Mouse (Mus musculus): ENCODE data around the gene Ankrd13b. TPM values are rescaled to one million over a fixed set of nuclear protein-coding genes. Genes with fewer than 3 reads are reported as not detected.

Gene Ankrd13b
- total and polyA plus RNA-seq, 3 experiments, result 0.41 to 1.3 TPM; not detected in 1

DNA sequence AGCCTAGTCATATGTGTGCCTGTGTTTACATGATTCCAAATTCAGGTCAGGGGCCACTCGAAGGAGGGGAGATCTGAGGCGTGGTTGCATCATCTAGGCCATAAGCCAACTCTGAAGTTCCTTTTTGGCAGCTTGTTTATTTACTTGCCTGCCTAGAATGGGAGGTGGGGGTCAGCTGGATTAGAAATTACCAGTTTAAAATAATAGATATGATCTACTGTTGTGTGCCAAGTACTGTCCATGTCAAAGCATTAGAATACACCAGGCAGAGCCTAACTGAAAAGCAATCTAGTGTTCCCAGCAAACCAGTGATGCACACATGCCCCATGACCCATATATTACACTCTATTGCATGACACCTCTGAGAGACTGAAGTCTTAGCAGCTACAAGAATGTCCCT, 44.5 kb downstream of the Ankrd13b start:
- H3K9me3 ChIP-seq (replicated peaks), result no peaks in the 10 kb centered on the region
- TF ChIP-seq GATA1 (IDR thresholded peaks at IDR 0.05; ENCODE audit: borderline replicate concordance, low read length) (no peak), CTCF (IDR thresholded peaks at IDR 0.05; ENCODE audit: low read depth, low read length) (no peak)
- H3K4me1 ChIP-seq (ENCODE audit: insufficient read depth, low read depth, low read length), result peaks cover 18% of the 10 kb centered on the region
- no peak for ATAC-seq (ENCODE audit: extremely low read depth, insufficient number of reproducible peaks, low FRiP score, poor library complexity, severe bottlenecking)
- H3K27me3 ChIP-seq (ENCODE audit: insufficient read depth, low read length), result no peaks in the 10 kb centered on the region
- no peak overlapping the region for H3K4me3 ChIP-seq (ENCODE audit: low read depth, low read length)
- DNase-seq (ENCODE audit: low spot score), result no peak
- H3K36me3 ChIP-seq (replicated peaks), result peaks cover 42% of the 10 kb centered on the region

GRCm38 (mm10) chr11:77442186-77443170, 47.0 kb downstream of the Ankrd13b start:
- DNase-seq (ENCODE audit: low spot score), result no peak
- peaks cover 18% of the 10 kb centered on the region for H3K4me1 ChIP-seq (ENCODE audit: insufficient read depth, low read depth, low read length)
- no peaks in the 10 kb centered on the region for H3K27me3 ChIP-seq (ENCODE audit: insufficient read depth, low read length)
- no peaks in the 10 kb centered on the region for H3K9me3 ChIP-seq (replicated peaks)
- peaks cover 37% of the 10 kb centered on the region for H3K36me3 ChIP-seq (replicated peaks)
- no peak for TF ChIP-seq POLR2AphosphoS5 (IDR thresholded peaks at IDR 0.05; ENCODE audit: insufficient replicate concordance, low read depth, low read length)
- TF ChIP-seq GATA2 (IDR thresholded peaks at IDR 0.05; ENCODE audit: borderline replicate concordance, low read depth, low read length), result no peak
- TF ChIP-seq CTCF (IDR thresholded peaks at IDR 0.05; ENCODE audit: low read depth, low read length), result no peak
- no peak for TF ChIP-seq GATA1 (IDR thresholded peaks at IDR 0.05; ENCODE audit: borderline replicate concordance, low read length)
- no peak overlapping the region for H3K4me3 ChIP-seq (ENCODE audit: low read depth, low read length)
- no peak for ATAC-seq (ENCODE audit: extremely low read depth, insufficient number of reproducible peaks, low FRiP score, poor library complexity, severe bottlenecking)

GRCm38 (mm10) chr11:77441020-77441419, 48.5 kb downstream of the Ankrd13b start:
- peaks cover 5% of the 10 kb centered on the region; the same call in 1 of the 2 replicates for H3K4me1 ChIP-seq (ENCODE audit: insufficient read depth, low read depth, low read length)
- no peaks in the 10 kb centered on the region for H3K9me3 ChIP-seq (replicated peaks)
- H3K4me3 ChIP-seq (ENCODE audit: low read depth, low read length), result no peak overlapping the region
- TF ChIP-seq CTCF (IDR thresholded peaks at IDR 0.05; ENCODE audit: low read depth, low read length) (no peak), TAL1 (conservative IDR thresholded peaks at IDR 0.05; ENCODE audit: low read depth, low read length) (no peak), GATA2 (IDR thresholded peaks at IDR 0.05; ENCODE audit: borderline replicate concordance, low read depth, low read length) (no peak), POLR2AphosphoS5 (IDR thresholded peaks at IDR 0.05; ENCODE audit: insufficient replicate concordance, low read depth, low read length) (no peak), GATA1 (IDR thresholded peaks at IDR 0.05; ENCODE audit: borderline replicate concordance, low read length) (no peak)
- peaks cover 35% of the 10 kb centered on the region for H3K36me3 ChIP-seq (replicated peaks)
- H3K27me3 ChIP-seq (ENCODE audit: insufficient read depth, low read length), result no peaks in the 10 kb centered on the region
- ATAC-seq (ENCODE audit: extremely low read depth, insufficient number of reproducible peaks, low FRiP score, poor library complexity, severe bottlenecking) (no peak), DNase-seq (ENCODE audit: low spot score) (no peak)

GRCm38 (mm10) chr11:77440081-77440480, 49.4 kb downstream of the Ankrd13b start:
- no peaks in the 10 kb centered on the region for H3K9me3 ChIP-seq (replicated peaks)
- no peak for ATAC-seq (ENCODE audit: extremely low read depth, insufficient number of reproducible peaks, low FRiP score, poor library complexity, severe bottlenecking)
- H3K27me3 ChIP-seq (ENCODE audit: insufficient read depth, low read length), result no peaks in the 10 kb centered on the region
- no peak for DNase-seq (ENCODE audit: low spot score)
- H3K4me3 ChIP-seq (ENCODE audit: low read depth, low read length), result no peak overlapping the region
- no peaks in the 10 kb centered on the region for H3K4me1 ChIP-seq (ENCODE audit: insufficient read depth, low read depth, low read length)
- H3K36me3 ChIP-seq (replicated peaks), result peaks cover 30% of the 10 kb centered on the region
- TF ChIP-seq POLR2AphosphoS5 (IDR thresholded peaks at IDR 0.05; ENCODE audit: insufficient replicate concordance, low read depth, low read length) (no peak), GATA2 (IDR thresholded peaks at IDR 0.05; ENCODE audit: borderline replicate concordance, low read depth, low read length) (no peak), TAL1 (conservative IDR thresholded peaks at IDR 0.05; ENCODE audit: low read depth, low read length) (no peak), GATA1 (IDR thresholded peaks at IDR 0.05; ENCODE audit: borderline replicate concordance, low read length) (no peak), CTCF (IDR thresholded peaks at IDR 0.05; ENCODE audit: low read depth, low read length) (no peak)

DNA sequence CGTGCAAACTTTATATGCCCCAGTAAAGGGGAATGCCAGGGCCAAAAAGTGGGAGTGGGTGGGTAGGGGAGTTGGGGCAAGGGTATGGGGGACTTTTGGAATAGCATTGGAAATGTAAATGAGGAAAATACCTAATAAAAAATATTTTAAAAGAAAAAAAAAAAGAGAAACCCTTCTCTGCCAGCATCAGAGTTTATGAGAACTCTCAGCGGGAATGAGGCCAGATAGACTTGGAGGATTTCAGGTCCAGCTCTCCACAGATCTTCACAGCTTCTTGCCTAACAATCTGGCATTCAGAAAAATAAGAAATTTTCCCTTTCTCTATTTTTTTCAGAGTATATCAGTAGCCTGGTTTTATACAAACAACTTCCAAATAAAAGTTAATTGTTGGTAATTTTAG, 52.5 kb downstream of the Ankrd13b start:
- no peaks in the 10 kb centered on the region for H3K27me3 ChIP-seq (ENCODE audit: insufficient read depth, low read length)
- ATAC-seq (ENCODE audit: extremely low read depth, insufficient number of reproducible peaks, low FRiP score, poor library complexity, severe bottlenecking) (no peak), DNase-seq (ENCODE audit: low spot score) (no peak)
- H3K4me1 ChIP-seq (ENCODE audit: insufficient read depth, low read depth, low read length), result no peaks in the 10 kb centered on the region
- TF ChIP-seq TAL1 (conservative IDR thresholded peaks at IDR 0.05; ENCODE audit: low read depth, low read length) (no peak), GATA1 (IDR thresholded peaks at IDR 0.05; ENCODE audit: borderline replicate concordance, low read length) (no peak)
- H3K4me3 ChIP-seq (ENCODE audit: low read depth, low read length), result no peak overlapping the region
- peaks cover 21% of the 10 kb centered on the region for H3K36me3 ChIP-seq (replicated peaks)
- no peaks in the 10 kb centered on the region for H3K9me3 ChIP-seq (replicated peaks)

DNA sequence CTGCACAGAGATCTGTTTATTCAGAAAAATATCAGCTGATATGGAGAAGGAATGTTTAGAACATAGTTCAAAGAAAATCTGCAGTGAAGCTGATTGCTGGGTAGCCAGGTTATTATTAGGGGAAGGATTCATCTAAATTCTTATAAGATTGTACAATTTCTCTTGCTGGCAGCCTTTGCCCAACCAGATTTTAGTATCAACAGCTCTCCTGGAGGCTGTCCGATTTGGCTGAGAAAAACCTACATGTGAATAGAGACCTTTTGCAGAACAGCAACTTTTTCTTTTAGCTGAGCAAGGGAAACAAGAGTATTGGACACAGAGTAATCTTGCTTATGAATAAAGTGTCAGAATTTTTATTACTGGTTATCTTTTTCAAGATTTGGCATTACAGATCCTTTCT, 61.0 kb downstream of the Ankrd13b start:
- DNase-seq (ENCODE audit: low spot score), result no peak
- Histone ChIP-seq H3K27me3 (ENCODE audit: insufficient read depth, low read length) (no peaks in the 10 kb centered on the region), H3K4me3 (ENCODE audit: low read depth, low read length) (no peak overlapping the region), H3K9me3 (replicated peaks) (no peaks in the 10 kb centered on the region), H3K4me1 (ENCODE audit: insufficient read depth, low read depth, low read length) (no peaks in the 10 kb centered on the region), H3K36me3 (replicated peaks) (peaks cover 27% of the 10 kb centered on the region)
- TF ChIP-seq GATA2 (IDR thresholded peaks at IDR 0.05; ENCODE audit: borderline replicate concordance, low read depth, low read length) (no peak), POLR2AphosphoS5 (IDR thresholded peaks at IDR 0.05; ENCODE audit: insufficient replicate concordance, low read depth, low read length) (no peak), TAL1 (conservative IDR thresholded peaks at IDR 0.05; ENCODE audit: low read depth, low read length) (no peak), GATA1 (IDR thresholded peaks at IDR 0.05; ENCODE audit: borderline replicate concordance, low read length) (no peak), CTCF (IDR thresholded peaks at IDR 0.05; ENCODE audit: low read depth, low read length) (no peak)
- no peak for ATAC-seq (ENCODE audit: extremely low read depth, insufficient number of reproducible peaks, low FRiP score, poor library complexity, severe bottlenecking)

All from G1E (cell line).